Mouse (Mus musculus) cortical plate, adult 2 months (tissue): ENCODE data around the gene Ier5.
A peak's percentile ranks its signal among the peaks of the same experiment; 100 is the strongest.

Source experiments
- CTCF ChIP-seq: fragments of 200-500 bp; IDR thresholded peaks from 2 replicates; pipeline ENCODE4 v1.5.1; 2011; ENCODE audit warnings: mild to moderate bottlenecking, control low read depth, low read length; ENCODE audit not compliant: insufficient read depth; ENCODE audit errors: extremely low read depth
- POLR2A ChIP-seq: fragments of 200-500 bp; IDR thresholded peaks from 2 replicates; pipeline ENCODE4 v1.6.1; 2011; ENCODE audit warnings: mild to moderate bottlenecking, low read length, control low read depth; ENCODE audit not compliant: insufficient read depth; ENCODE audit errors: extremely low read depth

DNA sequence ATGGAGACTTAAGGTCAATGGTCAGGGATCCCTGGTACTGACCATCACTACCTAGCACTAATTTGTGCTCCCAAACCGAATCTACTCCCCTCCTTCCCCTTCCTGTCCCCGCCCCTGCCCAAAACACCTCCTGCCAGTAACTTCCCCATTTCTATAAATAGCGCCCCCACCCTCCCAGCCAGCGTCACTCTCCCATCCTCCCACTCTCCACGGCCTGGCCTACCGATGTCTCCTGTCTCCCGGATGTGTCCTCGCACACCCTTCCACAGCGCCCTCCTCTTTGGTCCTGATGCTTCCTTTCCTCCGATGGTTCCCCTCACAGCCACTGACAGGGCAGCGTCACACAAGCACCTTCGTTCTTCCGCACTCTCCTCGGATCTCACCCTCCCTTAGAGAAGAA lies 39.9 kb downstream of the Ier5 start:
- TF ChIP-seq POLR2A (peak; percentile 15; the same call in 1 of the 2 replicates), CTCF (no peak)
